Mouse (Mus musculus): ENCODE measurements around the gene Tmem116.
A peak's percentile ranks its signal among the peaks of the same experiment; 100 is the strongest.

Gene Tmem116

GRCm38 (mm10) chr5:121451644-121452025, at the start of gene Tmem116:
Gene Tmem116, plus strand, starts transcription at chr5:121451893.
- peak in 1 of 2 experiments; percentile 34 for DNase-seq (ENCODE audit: low spot score in 2 of 2)

- DNase-seq (ENCODE audit: low spot score in 2 of 2) = no peak
These were observed 43.8 kb upstream of the Tmem116 start for GRCm38 (mm10) chr5:121407856-121408255.

GRCm38 (mm10) chr5:121410975-121411374, 40.7 kb upstream of the Tmem116 start:
- no peak for DNase-seq (ENCODE audit: low spot score in 2 of 2)

GRCm38 (mm10) chr5:121420721-121421120, 31.0 kb upstream of the Tmem116 start:
- DNase-seq (ENCODE audit: low spot score in 2 of 2) = no peak

- no peak for DNase-seq (ENCODE audit: low spot score in 2 of 2)
These were observed 28.9 kb upstream of the Tmem116 start for GRCm38 (mm10) chr5:121422787-121423186.

GRCm38 (mm10) chr5:121423297-121423696, 28.4 kb upstream of the Tmem116 start:
- no peak for DNase-seq (ENCODE audit: low spot score in 2 of 2)

GRCm38 (mm10) chr5:121428954-121429353, 22.7 kb upstream of the Tmem116 start:
- no peak for DNase-seq (ENCODE audit: low spot score in 2 of 2)

- no peak for DNase-seq (ENCODE audit: low spot score in 2 of 2)
These were observed 13.6 kb upstream of the Tmem116 start for GRCm38 (mm10) chr5:121438131-121438530.

- DNase-seq (ENCODE audit: low spot score in 2 of 2) = no peak
These were observed 12.9 kb upstream of the Tmem116 start for GRCm38 (mm10) chr5:121438756-121439155.

- peak; percentile 41 to 59 for DNase-seq (ENCODE audit: low spot score in 2 of 2)
These were observed 8.1 kb upstream of the Tmem116 start for GRCm38 (mm10) chr5:121443548-121443947.

GRCm38 (mm10) chr5:121444870-121445269, 6.8 kb upstream of the Tmem116 start:
- no peak for DNase-seq (ENCODE audit: low spot score in 2 of 2)

GRCm38 (mm10) chr5:121448450-121448849, 3.2 kb upstream of the Tmem116 start:
- no peak for DNase-seq (ENCODE audit: low spot score in 2 of 2)

GRCm38 (mm10) chr5:121449976-121450375, 1.7 kb upstream of the Tmem116 start:
- DNase-seq (ENCODE audit: low spot score in 2 of 2) = peak in 1 of 2 experiments; percentile 38

GRCm38 (mm10) chr5:121450476-121450875, 1.2 kb upstream of the Tmem116 start:
- no peak for DNase-seq (ENCODE audit: low spot score in 2 of 2)

GRCm38 (mm10) chr5:121451203-121451602, 490 bp upstream of the Tmem116 start:
- no peak for DNase-seq (ENCODE audit: low spot score in 2 of 2)

GRCm38 (mm10) chr5:121452026-121452869, 555 bp downstream of the Tmem116 start, which contains the start of gene Erp29:
Gene Erp29, minus strand, starts transcription at chr5:121452506.
- peak; percentile 96 to 98 for DNase-seq (ENCODE audit: low spot score in 2 of 2)

GRCm38 (mm10) chr5:121452906-121453305, 1.2 kb downstream of the Tmem116 start:
- DNase-seq (ENCODE audit: low spot score in 2 of 2) = no peak

GRCm38 (mm10) chr5:121453743-121454502, 2.2 kb downstream of the Tmem116 start:
- DNase-seq (ENCODE audit: low spot score in 2 of 2) = no peak

- no peak for DNase-seq (ENCODE audit: low spot score in 2 of 2)
These were observed 2.8 kb downstream of the Tmem116 start for GRCm38 (mm10) chr5:121454503-121454782.

GRCm38 (mm10) chr5:121455510-121456265, 4.0 kb downstream of the Tmem116 start:
- no peak for DNase-seq (ENCODE audit: low spot score in 2 of 2)

GRCm38 (mm10) chr5:121461339-121462170, 9.9 kb downstream of the Tmem116 start:
- DNase-seq (ENCODE audit: low spot score in 2 of 2) = no peak
